Mouse (Mus musculus): ENCODE results near the gene Fry. TPM values are rescaled to one million over a fixed set of nuclear protein-coding genes. Genes with fewer than 3 reads are reported as not detected.

Fry gene
- polyA plus RNA-seq, 1 experiment from 2014 or later, result 8.5 TPM

DNA sequence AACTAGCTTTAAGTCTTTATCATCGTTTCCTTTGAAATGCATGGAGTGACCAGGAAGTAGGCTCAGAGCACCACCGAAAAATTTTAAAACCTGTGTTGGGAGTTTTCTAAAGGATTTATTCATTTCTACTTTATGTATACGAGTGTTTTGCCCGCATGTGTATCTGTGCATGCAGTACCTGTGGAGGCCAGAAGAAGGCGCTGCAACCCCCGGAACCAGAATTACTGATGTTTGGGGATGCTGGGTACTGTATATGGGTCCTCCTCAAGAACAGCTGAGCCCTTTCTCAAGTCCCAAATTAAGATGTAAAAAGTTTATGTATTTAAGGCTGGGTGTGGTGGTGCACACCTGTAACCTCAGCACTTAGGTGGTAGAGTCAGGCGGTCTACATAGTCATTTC is 139.3 kb downstream of the Fry start:
- peaks cover 10% of the 10 kb centered on the region; the same call in 1 of the 2 replicates for H3K4me1 ChIP-seq (replicated peaks; ENCODE audit: insufficient read depth, low read length)
- ATAC-seq (replicated peaks; ENCODE audit: low FRiP score, low read depth) (no peak), DNase-seq (ENCODE audit: low spot score) (no peak)
- no peak overlapping the region for H3K9ac ChIP-seq (ENCODE audit: low read depth, low read length)
- no peak overlapping the region for H3K4me2 ChIP-seq (ENCODE audit: low read length)
- H3K27ac ChIP-seq, result no peak overlapping the region
- peak; percentile 53 for TF ChIP-seq CTCF (IDR thresholded peaks at IDR 0.05; ENCODE audit: low read depth)
- no peak overlapping the region for H3K4me3 ChIP-seq (replicated peaks; ENCODE audit: low read depth, low read length)
- no peaks in the 10 kb centered on the region for H3K27me3 ChIP-seq (ENCODE audit: insufficient read depth, low read length)
- WGBS, result 85% methylated on average over 7 of the region's 7 CpGs
- H3K36me3 ChIP-seq (ENCODE audit: insufficient read depth, low read length), result no peaks in the 10 kb centered on the region
- H3K9me3 ChIP-seq (replicated peaks; ENCODE audit: low read length), result no peaks in the 10 kb centered on the region

- H3K36me3 ChIP-seq (ENCODE audit: insufficient read depth, low read length), result no peaks in the 10 kb centered on the region
- DNase-seq (ENCODE audit: low spot score) (peak; percentile 81), ATAC-seq (replicated peaks; ENCODE audit: low FRiP score, low read depth) (peak; percentile 68)
- WGBS, result 2% methylated on average over 26 of the region's 29 CpGs
- peaks cover 21% of the 10 kb centered on the region; the same call in 1 of the 2 replicates for H3K4me1 ChIP-seq (replicated peaks; ENCODE audit: insufficient read depth, low read length)
- no peak for TF ChIP-seq CTCF (IDR thresholded peaks at IDR 0.05; ENCODE audit: low read depth)
- peak overlapping the region; percentile 45 for H3K4me3 ChIP-seq (replicated peaks; ENCODE audit: low read depth, low read length)
- H3K9ac ChIP-seq (ENCODE audit: low read depth, low read length), result peak overlapping the region; percentile 62
- no peaks in the 10 kb centered on the region for H3K9me3 ChIP-seq (replicated peaks; ENCODE audit: low read length)
- peak overlapping the region; percentile 42; the same call in 1 of the 2 replicates for H3K27ac ChIP-seq
- peak overlapping the region; percentile 79 for H3K4me2 ChIP-seq (ENCODE audit: low read length)
- H3K27me3 ChIP-seq (ENCODE audit: insufficient read depth, low read length), result no peaks in the 10 kb centered on the region
These were observed 141.0 kb downstream of the Fry start for GRCm38 (mm10) chr5:150259191-150260053.

GRCm38 (mm10) chr5:150260054-150260386 is 141.6 kb downstream of the Fry start:
- DNase-seq (ENCODE audit: low spot score) (no peak), ATAC-seq (replicated peaks; ENCODE audit: low FRiP score, low read depth) (no peak)
- Histone ChIP-seq H3K27me3 (ENCODE audit: insufficient read depth, low read length) (no peaks in the 10 kb centered on the region), H3K9me3 (replicated peaks; ENCODE audit: low read length) (no peaks in the 10 kb centered on the region), H3K4me2 (ENCODE audit: low read length) (peak overlapping the region; percentile 79), H3K4me1 (replicated peaks; ENCODE audit: insufficient read depth, low read length) (peaks cover 21% of the 10 kb centered on the region; the same call in 1 of the 2 replicates), H3K4me3 (replicated peaks; ENCODE audit: low read depth, low read length) (peak overlapping the region; percentile 45), H3K27ac (0 out of 2 replicates have a peak overlapping the region, but pooled peaks have one; percentile 42), H3K9ac (ENCODE audit: low read depth, low read length) (peak overlapping the region; percentile 62), H3K36me3 (ENCODE audit: insufficient read depth, low read length) (no peaks in the 10 kb centered on the region)
- TF ChIP-seq CTCF (IDR thresholded peaks at IDR 0.05; ENCODE audit: low read depth), result no peak
- 40% methylated on average over 9 of the region's 9 CpGs for WGBS

DNA sequence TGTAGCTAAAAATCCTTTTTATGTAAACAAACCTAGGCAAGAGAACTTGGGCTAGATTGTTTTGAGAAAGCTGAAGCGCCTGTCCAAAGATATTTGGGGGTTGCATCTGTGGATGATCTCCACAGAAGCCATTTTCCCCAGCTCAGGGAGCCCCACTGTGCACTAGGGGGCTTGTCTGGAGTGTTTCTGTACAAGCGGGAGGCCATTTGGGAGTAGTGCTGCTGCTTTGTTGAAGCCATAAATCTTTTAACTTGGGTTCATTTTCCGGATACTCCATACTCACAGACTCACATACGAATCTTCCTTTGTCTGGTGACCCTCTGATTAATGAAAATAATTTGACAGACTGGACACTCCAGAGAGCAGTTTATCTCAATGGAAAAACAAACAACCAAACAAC is 142.9 kb downstream of the Fry start:
- Histone ChIP-seq H3K9me3 (replicated peaks; ENCODE audit: low read length) (no peaks in the 10 kb centered on the region), H3K4me2 (ENCODE audit: low read length) (peak overlapping the region; percentile 79), H3K36me3 (ENCODE audit: insufficient read depth, low read length) (no peaks in the 10 kb centered on the region), H3K4me3 (replicated peaks; ENCODE audit: low read depth, low read length) (no peak overlapping the region; the same call in 1 of the 2 replicates), H3K4me1 (replicated peaks; ENCODE audit: insufficient read depth, low read length) (peaks cover 21% of the 10 kb centered on the region; the same call in 1 of the 2 replicates), H3K27ac (no peak overlapping the region), H3K27me3 (ENCODE audit: insufficient read depth, low read length) (no peaks in the 10 kb centered on the region), H3K9ac (ENCODE audit: low read depth, low read length) (no peak overlapping the region)
- WGBS, result 32% methylated on average over 4 of the region's 4 CpGs
- peak; percentile 59 for DNase-seq (ENCODE audit: low spot score)
- 0 out of 2 replicates have a peak, but pooled peaks have one; percentile 5 for TF ChIP-seq CTCF (IDR thresholded peaks at IDR 0.05; ENCODE audit: low read depth)
- ATAC-seq (replicated peaks; ENCODE audit: low FRiP score, low read depth), result no peak

DNA sequence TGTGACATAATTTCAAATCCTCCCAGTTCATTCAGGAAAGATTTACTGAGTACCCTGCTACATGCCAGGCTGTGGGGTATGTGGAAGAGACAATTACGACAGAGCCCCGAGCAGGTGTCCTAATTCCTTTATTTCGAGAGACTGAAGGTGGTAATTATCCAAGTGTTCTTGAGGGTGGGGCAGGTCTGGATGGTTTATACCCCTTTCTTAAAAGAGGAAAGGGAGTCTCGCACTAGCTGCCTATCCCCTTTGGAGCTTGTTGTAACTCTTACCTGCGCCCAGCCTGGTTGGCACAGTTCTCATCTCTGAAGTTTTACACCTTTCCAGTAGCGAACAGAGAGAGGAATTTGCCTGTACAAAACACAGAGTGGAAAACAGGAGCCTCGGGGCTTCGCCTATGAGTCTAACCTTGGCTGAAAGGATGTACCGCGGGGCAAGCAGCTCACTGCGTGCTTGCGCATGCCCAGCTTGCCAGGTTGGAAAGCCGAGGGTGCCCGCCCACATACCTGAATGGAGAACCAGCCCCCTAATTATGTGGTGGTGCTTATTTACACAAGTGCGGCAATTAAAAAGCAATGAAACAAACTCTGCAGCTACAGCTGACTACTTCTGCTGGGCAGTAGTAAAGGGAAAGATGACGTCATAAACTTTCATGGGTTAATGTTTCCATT is 143.7 kb downstream of the Fry start:
- 61% methylated on average over 16 of the region's 16 CpGs for WGBS
- Histone ChIP-seq H3K9ac (ENCODE audit: low read depth, low read length) (no peak overlapping the region), H3K4me3 (replicated peaks; ENCODE audit: low read depth, low read length) (no peak overlapping the region), H3K4me1 (replicated peaks; ENCODE audit: insufficient read depth, low read length) (peaks cover 21% of the 10 kb centered on the region; the same call in 1 of the 2 replicates), H3K36me3 (ENCODE audit: insufficient read depth, low read length) (no peaks in the 10 kb centered on the region), H3K27me3 (ENCODE audit: insufficient read depth, low read length) (no peaks in the 10 kb centered on the region), H3K4me2 (ENCODE audit: low read length) (peak overlapping the region; percentile 79), H3K27ac (no peak overlapping the region), H3K9me3 (replicated peaks; ENCODE audit: low read length) (no peaks in the 10 kb centered on the region)
- ATAC-seq (replicated peaks; ENCODE audit: low FRiP score, low read depth), result 0 out of 2 replicates have a peak, but pooled peaks have one; percentile 27
- DNase-seq (ENCODE audit: low spot score), result peak; percentile 29
- TF ChIP-seq CTCF (IDR thresholded peaks at IDR 0.05; ENCODE audit: low read depth), result no peak

DNA sequence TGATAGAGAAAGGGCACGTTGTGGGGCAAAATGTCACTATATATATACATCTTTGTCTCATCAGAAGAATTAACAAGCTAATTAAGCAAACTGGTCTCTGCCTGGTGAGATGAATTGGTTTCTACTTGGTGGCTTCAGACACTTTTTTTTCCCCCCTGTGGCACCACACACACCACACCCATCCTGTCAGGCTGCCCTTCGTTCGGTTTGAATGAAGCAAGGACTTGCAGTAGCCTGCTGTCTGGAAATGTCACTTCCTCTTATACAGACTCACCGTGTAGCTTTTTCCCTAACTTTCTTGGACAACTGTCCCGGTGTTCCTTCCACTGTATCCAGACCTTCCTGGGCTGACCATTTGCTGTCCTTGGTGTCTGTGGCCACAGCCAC is 144.3 kb downstream of the Fry start:
- no peaks in the 10 kb centered on the region for H3K36me3 ChIP-seq (ENCODE audit: insufficient read depth, low read length)
- TF ChIP-seq CTCF (IDR thresholded peaks at IDR 0.05; ENCODE audit: low read depth), result no peak
- H3K4me3 ChIP-seq (replicated peaks; ENCODE audit: low read depth, low read length), result no peak overlapping the region
- ATAC-seq (replicated peaks; ENCODE audit: low FRiP score, low read depth) (no peak), DNase-seq (ENCODE audit: low spot score) (no peak)
- peaks cover 21% of the 10 kb centered on the region; the same call in 1 of the 2 replicates for H3K4me1 ChIP-seq (replicated peaks; ENCODE audit: insufficient read depth, low read length)
- no peak overlapping the region for H3K27ac ChIP-seq
- H3K27me3 ChIP-seq (ENCODE audit: insufficient read depth, low read length), result no peaks in the 10 kb centered on the region
- 49% methylated on average over 5 of the region's 5 CpGs for WGBS
- H3K4me2 ChIP-seq (ENCODE audit: low read length), result peak overlapping the region; percentile 79; the same call in 1 of the 2 replicates
- H3K9me3 ChIP-seq (replicated peaks; ENCODE audit: low read length), result no peaks in the 10 kb centered on the region
- H3K9ac ChIP-seq (ENCODE audit: low read depth, low read length), result no peak overlapping the region
